Mouse (Mus musculus) small intestine, adult 2 months (tissue): ENCODE results near the gene Cckbr. TPM values are rescaled to one million over a fixed set of nuclear protein-coding genes. Genes with fewer than 3 reads are reported as not detected.

Source experiments
- H3K27ac ChIP-seq: fragments of 200-500 bp; 2 replicates; pipeline ENCODE4 v1.5.1; 2012; ENCODE audit warnings: low read depth, low read length, control low read depth, inconsistent platforms; ENCODE audit not compliant: insufficient read depth
- H3K27me3 ChIP-seq: fragments of 200-500 bp; 2 replicates; pipeline ENCODE4 v1.6.1; 2012; ENCODE audit warnings: mild to moderate bottlenecking, moderate library complexity, low read length, inconsistent platforms; ENCODE audit not compliant: control insufficient read depth, insufficient read depth
- H3K36me3 ChIP-seq: fragments of 200-500 bp; 2 replicates; pipeline ENCODE4 v1.6.1; 2012; ENCODE audit warnings: mild to moderate bottlenecking, low read length, control low read depth, inconsistent platforms; ENCODE audit not compliant: control insufficient read depth, insufficient read depth
- H3K4me1 ChIP-seq: fragments of 200-500 bp; 2 replicates; pipeline ENCODE4 v1.6.1; 2012; ENCODE audit warnings: low read length, inconsistent platforms, mixed read lengths; ENCODE audit not compliant: control insufficient read depth, insufficient read depth, insufficient read length
- H3K4me3 ChIP-seq: fragments of 200-500 bp; 2 replicates; pipeline ENCODE4 v1.5.1; 2012; ENCODE audit warnings: low read depth, mild to moderate bottlenecking, control low read depth, inconsistent platforms, low read length, moderate library complexity
- CTCF ChIP-seq: fragments of 200-500 bp; IDR thresholded peaks from 2 replicates; pipeline ENCODE4 v1.5.1; 2012; ENCODE audit warnings: low read depth, mild to moderate bottlenecking, control low read depth, inconsistent platforms, low read length, moderate library complexity, mixed read lengths; ENCODE audit not compliant: insufficient replicate concordance, insufficient read length; ENCODE audit errors: extremely low read depth
- POLR2A ChIP-seq: fragments of 200-500 bp; IDR thresholded peaks from 2 replicates; pipeline ENCODE4 v1.6.1; 2012; ENCODE audit warnings: low read depth, mild to moderate bottlenecking, control low read depth, inconsistent platforms, low read length, moderate library complexity
- WGBS: fragments of 180-500 bp; shearing (Covaris S2); methylation state at CpG from one replicate; pipeline ENCODE4 v1.1.7; 2018; 5-methylcytosine and 5-hydroxymethylcytosine counted together
- polyA plus RNA-seq: library from polyadenylated mRNA; depleted of rRNA; stranded (reverse); fragments of >200 nt; gene quantifications from 2 replicates; pipeline ENCODE4 v1.2.3, GENCODE M21; 2012

Gene Cckbr
- polyA plus RNA-seq, 1 experiment: 0.04 TPM

DNA sequence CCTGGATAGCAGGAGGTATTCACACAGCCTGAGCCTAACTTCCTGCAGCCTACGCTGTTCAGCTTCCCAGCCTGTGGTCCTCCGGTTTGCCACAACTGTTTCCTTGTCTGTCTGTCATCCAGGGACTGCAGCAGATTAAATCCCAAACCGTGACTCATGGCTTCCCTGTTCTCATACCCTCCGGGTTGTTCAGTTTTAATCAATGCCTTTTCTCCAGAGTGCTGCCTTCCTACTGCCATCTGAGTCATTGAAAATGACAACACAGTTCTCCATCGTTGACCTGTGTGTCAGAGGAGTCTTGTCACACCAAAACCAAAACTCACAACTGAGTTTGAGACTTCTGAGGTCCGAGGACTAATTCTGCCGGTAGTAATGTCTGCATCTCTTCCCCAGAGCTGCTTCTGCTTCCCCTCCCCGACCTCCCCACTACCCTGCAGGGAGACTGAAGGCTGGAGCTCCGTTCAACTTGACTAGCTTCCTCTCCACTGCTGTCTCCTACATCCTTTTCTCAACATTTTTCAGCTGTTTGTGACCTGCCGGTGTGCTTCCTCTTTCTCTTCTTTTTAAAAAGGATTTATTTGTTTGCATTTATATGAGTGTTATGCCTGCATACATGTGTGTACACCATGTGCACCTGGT lies 73.4 kb downstream of the Cckbr start:
- Histone ChIP-seq H3K36me3 (no peaks in the 10 kb centered on the region), H3K27ac (no peak overlapping the region), H3K4me1 (no peaks in the 10 kb centered on the region), H3K4me3 (no peak overlapping the region), H3K27me3 (no peaks in the 10 kb centered on the region)
- TF ChIP-seq CTCF (no peak), POLR2A (no peak)
- 46% methylated on average over 10 of the region's 10 CpGs for WGBS

DNA sequence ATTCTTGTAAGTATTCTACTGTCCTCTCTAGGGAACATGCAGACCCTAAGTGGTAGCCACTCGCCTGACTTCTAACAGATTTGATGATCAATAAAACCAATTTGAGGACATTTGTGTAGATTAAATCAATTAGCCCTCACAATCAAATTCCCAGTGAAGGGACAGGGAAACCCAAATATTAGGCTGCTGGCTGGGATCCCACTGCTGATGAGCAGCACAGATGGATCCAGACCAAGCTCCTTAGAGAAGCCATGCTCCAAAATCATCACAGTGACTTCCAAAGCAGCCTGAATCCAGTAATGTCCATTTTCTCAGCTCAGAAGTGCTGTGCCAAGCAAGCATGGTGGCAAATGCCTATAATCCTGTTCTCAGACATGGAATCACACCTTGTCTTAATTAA lies 74.1 kb downstream of the Cckbr start:
- Histone ChIP-seq H3K4me3 (no peak overlapping the region), H3K27me3 (no peaks in the 10 kb centered on the region), H3K36me3 (no peaks in the 10 kb centered on the region), H3K4me1 (no peaks in the 10 kb centered on the region), H3K27ac (no peak overlapping the region)
- TF ChIP-seq CTCF (no peak), POLR2A (no peak)
- WGBS: 75% methylated on average over 1 of the region's 1 CpGs

DNA sequence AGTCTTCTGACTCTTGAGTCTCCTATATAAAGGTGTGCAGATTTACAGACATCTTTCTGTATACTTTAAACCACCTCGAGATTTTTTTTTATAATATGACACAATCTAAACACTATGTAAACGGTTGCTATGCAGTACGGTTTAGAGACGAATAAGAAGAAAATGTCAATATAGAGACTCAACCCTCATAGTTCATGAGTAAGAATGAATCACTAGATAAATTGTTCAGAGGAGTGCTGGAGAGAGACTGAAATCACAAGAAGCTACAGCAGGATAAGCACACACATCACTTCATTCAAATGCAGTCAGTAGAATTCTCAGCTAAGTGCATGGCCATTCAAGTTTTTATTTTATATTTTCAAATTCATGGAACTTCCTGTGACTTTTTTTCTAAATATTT lies 76.5 kb downstream of the Cckbr start:
- no peaks in the 10 kb centered on the region for H3K4me1 ChIP-seq
- no peaks in the 10 kb centered on the region for H3K36me3 ChIP-seq
- H3K27ac ChIP-seq: no peak overlapping the region
- H3K4me3 ChIP-seq: no peak overlapping the region
- TF ChIP-seq POLR2A (no peak), CTCF (no peak)
- H3K27me3 ChIP-seq: no peaks in the 10 kb centered on the region
- WGBS: 48% methylated on average over 4 of the region's 4 CpGs

DNA sequence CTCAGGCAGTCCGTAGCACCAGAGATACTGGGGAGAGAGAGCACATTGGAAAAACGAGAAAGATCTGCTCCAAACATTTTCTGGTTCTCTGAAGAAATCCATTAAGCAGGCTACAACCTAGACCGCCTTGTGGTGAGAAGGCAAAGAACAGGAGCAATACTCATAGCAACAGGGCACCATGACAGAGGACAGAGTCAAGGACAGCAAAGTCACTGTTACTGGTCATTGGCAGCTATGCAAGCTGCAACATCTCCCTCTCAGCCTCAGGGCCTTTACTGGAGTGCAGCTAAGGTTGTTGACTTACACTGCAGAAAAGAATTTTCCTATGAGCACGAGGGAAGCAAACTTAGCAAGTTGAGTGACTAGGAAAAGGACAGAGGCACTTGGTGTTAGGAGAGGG lies 81.7 kb downstream of the Cckbr start:
- H3K36me3 ChIP-seq: no peaks in the 10 kb centered on the region
- H3K4me1 ChIP-seq: no peaks in the 10 kb centered on the region
- H3K27me3 ChIP-seq: no peaks in the 10 kb centered on the region
- TF ChIP-seq POLR2A (no peak), CTCF (no peak)
- H3K27ac ChIP-seq: no peak overlapping the region
- 64% methylated on average over 4 of the region's 4 CpGs for WGBS
- no peak overlapping the region for H3K4me3 ChIP-seq

DNA sequence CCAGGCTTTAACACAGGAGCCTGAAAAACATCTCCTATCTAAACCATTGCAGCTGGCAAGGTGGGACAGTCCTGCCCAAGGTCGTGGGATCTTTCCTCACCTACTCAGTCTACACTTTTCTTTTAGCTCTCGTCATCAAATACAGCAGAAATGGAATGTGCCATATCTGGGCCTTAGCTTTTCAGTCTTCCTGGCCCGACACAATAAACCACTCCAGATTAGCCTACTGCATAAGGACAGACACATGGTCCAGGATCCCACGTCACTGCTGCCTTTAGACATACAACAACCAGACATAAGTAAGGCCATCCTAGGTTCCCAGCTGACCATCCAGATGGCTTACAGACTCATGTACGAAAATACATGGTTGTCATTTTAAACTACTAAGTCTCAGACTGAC lies 84.6 kb downstream of the Cckbr start:
- no peaks in the 10 kb centered on the region for H3K36me3 ChIP-seq
- H3K4me3 ChIP-seq: no peak overlapping the region
- H3K27ac ChIP-seq: no peak overlapping the region
- no peaks in the 10 kb centered on the region for H3K4me1 ChIP-seq
- H3K27me3 ChIP-seq: no peaks in the 10 kb centered on the region
- TF ChIP-seq POLR2A (no peak), CTCF (no peak)
- 68% methylated on average over 5 of the region's 5 CpGs for whole genome bisulfite sequencing

DNA sequence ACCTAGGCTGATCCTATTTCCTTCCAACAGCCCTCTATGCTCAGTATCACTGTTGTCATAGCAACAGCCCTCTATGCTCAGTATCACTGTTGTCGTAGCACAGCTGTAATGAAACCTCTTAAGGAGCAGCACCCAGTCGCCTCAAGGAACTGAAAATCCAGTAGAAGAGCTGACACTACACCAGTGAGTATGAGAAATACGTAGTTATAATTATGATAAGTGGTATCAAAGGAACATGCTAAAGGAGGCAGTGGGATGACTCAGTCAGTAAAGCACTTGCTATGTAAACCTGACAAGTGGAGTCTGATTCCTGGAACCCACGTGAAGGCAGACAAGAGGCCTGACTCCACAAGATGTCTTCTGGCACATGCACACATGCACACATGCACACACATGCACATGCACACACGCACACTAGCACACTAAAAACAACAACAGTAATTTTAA lies 88.3 kb downstream of the Cckbr start:
- WGBS: 49% methylated on average over 5 of the region's 5 CpGs
- H3K4me1 ChIP-seq: no peaks in the 10 kb centered on the region

DNA sequence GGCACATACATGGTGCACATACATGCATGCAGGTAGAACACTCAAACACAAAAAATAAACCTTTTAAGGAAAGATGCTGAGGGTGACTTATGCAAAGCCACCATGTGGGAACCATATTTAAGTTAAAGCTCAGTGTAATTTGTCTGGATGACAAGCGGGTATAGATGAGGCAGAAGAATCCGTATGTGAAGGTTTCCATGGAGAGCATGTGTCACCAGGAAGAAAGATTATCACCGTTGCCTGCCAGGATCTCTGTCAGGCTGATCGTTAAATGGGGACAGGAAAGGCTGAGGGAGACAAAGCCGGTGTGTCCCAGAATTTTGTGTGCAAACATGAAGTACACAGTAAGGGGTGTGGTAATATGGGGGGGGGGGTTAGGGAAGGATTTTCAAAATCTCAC lies 89.0 kb downstream of the Cckbr start:
- Histone ChIP-seq H3K4me3 (no peak overlapping the region), H3K4me1 (no peaks in the 10 kb centered on the region), H3K27me3 (no peaks in the 10 kb centered on the region), H3K27ac (no peak overlapping the region), H3K36me3 (no peaks in the 10 kb centered on the region)
- no peak for TF ChIP-seq POLR2A
- no peak for TF ChIP-seq CTCF
- 36% methylated on average over 5 of the region's 5 CpGs for WGBS

More for the DNA sequence above, 88.3 kb downstream of the Cckbr start:
- Histone ChIP-seq H3K36me3 (no peaks in the 10 kb centered on the region), H3K4me3 (no peak overlapping the region), H3K27ac (no peak overlapping the region), H3K27me3 (no peaks in the 10 kb centered on the region)
- no peak for TF ChIP-seq POLR2A
- no peak for TF ChIP-seq CTCF
